Mouse (Mus musculus) C2C12 (cell line): ENCODE results near the gene Isl1. TPM values are rescaled to one million over a fixed set of nuclear protein-coding genes. Genes with fewer than 3 reads are reported as not detected.

ENCODE experiments used
- H3K27me3 ChIP-seq: one replicate; pipeline ENCODE4 v1.6.1; 2011; ENCODE audit not compliant: control insufficient read depth, insufficient read depth, insufficient read length
- H3K36me3 ChIP-seq: one replicate; pipeline ENCODE4 v1.6.1; 2011; ENCODE audit not compliant: control insufficient read depth, insufficient read depth
- H3K4me3 ChIP-seq: one replicate; pipeline ENCODE4 v1.5.1; 2011; ENCODE audit warnings: mild to moderate bottlenecking, control low read depth; ENCODE audit not compliant: poor library complexity, insufficient read depth, severe bottlenecking
- H3K79me2 ChIP-seq: one replicate; pipeline ENCODE4 v1.6.1; 2011; ENCODE audit not compliant: control insufficient read depth, insufficient read depth
- H3K79me3 ChIP-seq: one replicate; pipeline ENCODE4 v1.6.1; 2011; ENCODE audit warnings: low read depth, control low read depth
- H3ac ChIP-seq: one replicate; pipeline ENCODE3; 2011; ENCODE audit warnings: low read depth; ENCODE audit not compliant: control insufficient read depth, insufficient read length
- CEBPB ChIP-seq: IDR thresholded peaks from one replicate; pipeline ENCODE4 v1.6.1; 2011; ENCODE audit warnings: low read depth, mild to moderate bottlenecking, control low read depth, moderate library complexity
- CTCF ChIP-seq: IDR thresholded peaks from one replicate; pipeline ENCODE4 v1.5.1; 2011; ENCODE audit not compliant: control insufficient read depth, insufficient read depth, insufficient read length
- FOSL1 ChIP-seq: IDR thresholded peaks from one replicate; pipeline ENCODE4 v1.8.0; 2011; ENCODE audit warnings: mild to moderate bottlenecking, low read length; ENCODE audit not compliant: poor library complexity, insufficient read depth, severe bottlenecking
- MAX ChIP-seq: IDR thresholded peaks from one replicate; pipeline ENCODE4 v1.6.1; 2011; ENCODE audit warnings: mild to moderate bottlenecking, control low read depth
- MYOD1 ChIP-seq: IDR thresholded peaks from one replicate; pipeline ENCODE4 v1.6.1; 2011; ENCODE audit warnings: low read depth; ENCODE audit not compliant: control insufficient read depth, insufficient read length
- MYOG ChIP-seq: IDR thresholded peaks from one replicate; pipeline ENCODE4 v1.6.1; 2011; ENCODE audit not compliant: control insufficient read depth, insufficient read length; ENCODE audit errors: extremely low read depth
- USF1 ChIP-seq: IDR thresholded peaks from one replicate; pipeline ENCODE4 v1.6.1; 2011; ENCODE audit warnings: low read depth, mild to moderate bottlenecking, control low read depth, moderate library complexity
- long read RNA-seq, 2 experiments: library from polyadenylated mRNA; unstranded; transcript quantifications; one replicate each; pipeline ENCODE4 v2.0.0; 2019 to 2020
- polyA plus RNA-seq: library from polyadenylated mRNA; unstranded; fragments of >200 nt; fragmentation: generic; extraction: Trizol; gene quantifications from one replicate; pipeline ENCODE4 v1.2.1, GENCODE M21; 2012; ENCODE audit warnings: missing spikeins

Isl1 gene
- 1.3 TPM for polyA plus RNA-seq
- long read RNA-seq, experiment 1: 0 reads
- long read RNA-seq, experiment 2: 0 reads

DNA sequence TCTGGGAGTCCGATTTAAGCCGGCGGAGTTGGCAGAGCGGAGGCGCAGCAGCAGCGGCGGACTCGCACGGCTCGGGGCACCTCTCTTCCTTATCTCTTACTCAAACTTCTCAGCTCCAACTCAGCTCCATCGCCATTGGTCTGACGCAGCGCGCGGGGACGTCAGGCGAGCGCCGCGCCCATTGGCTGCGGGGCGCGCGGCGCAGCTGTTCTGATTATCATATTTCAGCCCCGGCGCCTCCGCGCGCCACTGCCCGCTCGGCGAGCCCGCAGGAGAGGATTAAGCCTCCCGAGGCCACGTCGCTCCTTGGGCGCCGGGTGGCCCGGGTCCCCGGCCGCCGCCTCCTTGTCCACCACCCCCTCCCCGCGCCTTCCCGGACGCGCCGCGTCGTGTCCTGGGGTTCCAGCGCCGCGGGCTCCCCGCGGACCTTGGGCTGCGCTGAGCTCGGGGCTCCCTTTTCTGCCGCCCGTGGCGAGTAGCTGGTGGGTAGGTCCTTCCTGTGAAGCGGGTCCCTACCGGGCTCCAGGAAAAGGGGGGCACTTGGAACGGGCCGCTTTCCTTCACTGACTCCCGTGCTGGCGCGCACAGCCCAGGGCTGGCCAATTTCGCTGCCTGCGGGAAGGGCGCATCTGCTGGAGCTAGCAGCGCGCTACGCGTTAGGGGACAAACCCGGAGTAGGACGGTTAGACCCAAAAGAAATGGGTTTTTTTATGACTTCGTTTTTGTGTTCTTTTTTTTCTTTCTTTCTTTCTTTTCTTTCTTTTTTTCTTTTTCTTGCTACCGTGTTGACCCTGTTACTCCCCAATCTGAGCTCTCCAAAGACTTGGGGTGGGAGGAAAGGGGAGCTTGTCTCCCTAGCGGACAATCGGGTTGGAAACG is at the start of gene Isl1:
Gene Isl1 (minus strand): TSS at position 106 of the 879 bp plus-strand sequence.
- TF ChIP-seq CTCF (no peak), USF1 (no peak), MYOD1 (no peak), MYOG (no peak)
- Histone ChIP-seq H3K27me3 (no peaks in the 10 kb centered on the region), H3K79me2 (no peaks in the 10 kb centered on the region), H3K36me3 (no peaks in the 10 kb centered on the region), H3ac (no peak within 1 kb of the TSS), H3K79me3 (no peaks in the 10 kb centered on the region), H3K4me3 (peak within 1 kb of the TSS; percentile 14)

DNA sequence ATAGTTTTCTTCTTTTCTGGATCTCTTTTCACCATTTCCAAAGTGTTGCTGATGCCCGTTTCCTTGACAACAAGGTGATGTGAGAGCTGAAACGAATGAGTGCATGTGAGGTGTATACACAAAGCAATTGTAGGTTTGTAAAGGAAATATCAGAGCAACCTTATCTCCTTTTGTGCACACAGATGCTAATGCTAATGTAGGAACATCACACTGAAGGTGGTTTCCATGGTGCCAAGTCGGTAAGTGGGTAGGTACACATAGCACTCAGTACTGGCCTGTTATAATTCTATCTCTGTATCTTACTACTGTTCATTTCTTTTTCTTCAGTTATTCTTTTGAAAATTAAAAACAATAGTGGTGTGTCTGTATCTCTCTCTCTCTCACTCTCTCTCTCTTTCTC is 26.3 kb upstream of the Isl1 start:
- Histone ChIP-seq H3K79me2 (no peaks in the 10 kb centered on the region), H3K36me3 (no peaks in the 10 kb centered on the region), H3K4me3 (no peak overlapping the region), H3ac (no peak overlapping the region), H3K27me3 (no peaks in the 10 kb centered on the region), H3K79me3 (no peaks in the 10 kb centered on the region)
- TF ChIP-seq MYOD1: no peak
- TF ChIP-seq FOSL1: no peak
- no peak for TF ChIP-seq CTCF
- TF ChIP-seq MAX: no peak
- TF ChIP-seq USF1: no peak
- no peak for TF ChIP-seq CEBPB

DNA sequence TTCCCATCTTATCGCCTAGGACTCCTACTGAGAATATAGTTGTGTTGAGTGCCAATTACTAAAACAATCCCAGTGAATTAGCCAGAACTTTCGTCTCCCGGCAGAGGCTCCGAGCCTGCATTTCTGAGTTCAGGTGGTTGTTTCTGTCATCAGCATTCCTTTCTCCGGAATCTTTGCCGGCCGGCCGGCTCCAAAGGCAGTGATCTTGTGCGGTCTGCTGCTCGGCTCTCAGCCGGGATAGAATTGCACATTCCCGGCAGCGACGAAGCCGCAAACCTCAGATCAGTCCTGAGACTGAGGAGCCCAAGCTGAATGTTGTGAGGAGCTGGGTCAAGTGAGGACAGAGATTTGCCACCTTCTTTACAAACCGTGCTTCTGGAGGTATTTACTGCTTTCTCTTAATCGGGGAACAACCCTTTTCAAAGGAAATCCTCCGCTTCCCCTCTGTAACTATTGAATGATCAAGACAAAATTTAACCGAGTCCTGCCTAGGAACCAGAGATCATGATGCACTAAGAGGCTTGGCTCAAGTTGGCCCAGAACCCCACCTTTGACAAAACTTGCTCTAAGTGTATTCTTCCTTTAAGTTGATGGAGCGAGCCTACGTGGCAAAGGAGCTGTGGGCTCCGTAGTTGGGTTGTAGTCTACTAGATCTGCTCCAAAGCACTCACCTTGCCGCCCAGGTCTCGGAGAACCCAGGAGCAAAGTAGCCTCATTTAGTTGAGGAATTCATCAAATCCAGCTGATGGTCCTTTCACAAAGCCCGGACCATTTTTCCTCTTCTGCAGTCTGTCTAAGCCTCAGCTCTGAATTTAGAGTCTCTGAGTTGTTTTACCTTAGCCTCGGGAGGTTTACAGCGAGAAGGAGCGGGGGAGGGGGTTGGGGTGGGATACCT is 4.4 kb upstream of the Isl1 start:
- Histone ChIP-seq H3K27me3 (no peaks in the 10 kb centered on the region), H3K79me3 (no peaks in the 10 kb centered on the region), H3K36me3 (no peaks in the 10 kb centered on the region), H3K79me2 (no peaks in the 10 kb centered on the region), H3K4me3 (no peak overlapping the region), H3ac (no peak overlapping the region)
- TF ChIP-seq MAX (no peak), MYOG (no peak), FOSL1 (no peak), MYOD1 (no peak), CTCF (no peak), USF1 (no peak), CEBPB (no peak)

DNA sequence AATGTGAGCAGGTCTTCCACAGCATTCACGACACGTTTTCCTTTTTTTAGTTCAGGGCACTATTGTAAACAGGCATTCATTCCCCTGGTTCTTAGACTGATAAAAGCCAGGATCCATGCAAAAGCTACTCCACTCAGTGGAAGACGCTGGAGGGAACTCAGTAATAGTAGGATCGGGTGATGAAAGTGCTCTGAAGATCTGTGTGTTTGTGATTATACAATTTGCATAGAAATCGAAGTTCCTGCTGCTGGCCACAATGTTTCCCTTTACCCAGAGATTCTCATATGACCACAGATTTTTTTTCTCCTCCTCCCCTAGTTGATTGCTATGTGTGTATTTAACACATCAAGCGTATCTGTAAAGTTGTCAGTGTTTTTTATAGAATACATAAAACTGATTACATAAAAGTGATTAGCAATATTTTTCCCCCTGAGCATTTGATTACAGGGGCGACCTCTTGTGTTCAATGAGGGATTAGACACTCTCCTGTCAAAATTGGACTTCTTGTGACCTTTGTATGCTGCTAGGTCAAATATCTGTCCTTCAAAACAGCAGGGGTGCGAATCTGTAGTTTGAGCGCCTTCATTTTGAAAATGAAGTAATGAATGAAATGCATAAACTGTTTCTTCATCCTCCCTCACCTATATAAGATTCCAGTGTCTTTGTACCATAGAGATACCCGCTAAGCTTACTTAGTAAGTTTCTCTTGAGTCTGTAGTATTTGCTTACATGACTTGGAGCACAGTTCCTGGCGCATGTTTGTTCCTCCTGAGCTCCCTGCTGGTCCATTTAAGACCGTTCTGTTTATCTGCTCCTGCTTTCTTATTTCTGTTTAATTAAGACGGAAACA is 2.6 kb upstream of the Isl1 start:
- Histone ChIP-seq H3K79me3 (no peaks in the 10 kb centered on the region), H3K27me3 (no peaks in the 10 kb centered on the region), H3K79me2 (no peaks in the 10 kb centered on the region), H3K36me3 (no peaks in the 10 kb centered on the region), H3K4me3 (no peak overlapping the region), H3ac (no peak overlapping the region)
- no peak for TF ChIP-seq MAX
- TF ChIP-seq MYOD1: no peak
- no peak for TF ChIP-seq USF1
- TF ChIP-seq FOSL1: no peak
- no peak for TF ChIP-seq CTCF
- TF ChIP-seq MYOG: no peak
- TF ChIP-seq CEBPB: no peak

DNA sequence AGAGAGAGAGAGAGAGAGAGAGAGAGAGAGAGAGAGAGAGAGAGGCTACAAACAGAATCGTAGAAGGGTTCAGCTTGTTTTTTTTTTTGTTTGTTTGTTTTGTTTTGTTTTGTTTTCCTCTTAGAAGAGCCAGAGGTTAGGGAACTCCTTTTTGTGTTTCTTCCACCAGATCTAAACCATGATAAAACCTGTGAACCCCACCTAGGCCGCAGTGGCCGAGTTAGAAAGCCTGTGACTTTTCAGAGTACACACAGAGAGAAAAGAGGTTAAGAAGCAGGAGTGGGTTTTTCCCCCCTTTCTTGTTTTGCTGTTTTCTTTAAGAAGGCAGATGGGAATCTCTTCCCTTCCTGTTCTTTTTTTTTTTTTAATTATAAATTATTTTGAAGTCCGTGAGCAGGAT is 1.5 kb upstream of the Isl1 start:
- Histone ChIP-seq H3K27me3 (no peaks in the 10 kb centered on the region), H3K4me3 (no peak overlapping the region), H3ac (no peak overlapping the region)

More for the DNA sequence above, 1.5 kb upstream of the Isl1 start:
- Histone ChIP-seq H3K36me3 (no peaks in the 10 kb centered on the region), H3K79me2 (no peaks in the 10 kb centered on the region), H3K79me3 (no peaks in the 10 kb centered on the region)
- no peak for TF ChIP-seq MAX
- TF ChIP-seq MYOG: no peak
- no peak for TF ChIP-seq CEBPB
- no peak for TF ChIP-seq USF1
- TF ChIP-seq FOSL1: no peak
- no peak for TF ChIP-seq MYOD1
- TF ChIP-seq CTCF: no peak
